Mouse (Mus musculus): Measurements from ENCODE around the gene Setx.
"Not testable (repeated sequence)": the region's sequence is repeated elsewhere in the genome, so short reads cannot be mapped to it uniquely, and the experiment has no call there.

- TF ChIP-seq CTCF (IDR thresholded peaks at IDR 0.05; ENCODE audit: borderline replicate concordance, control insufficient read depth, extremely low read depth, insufficient read depth, low read length, poor library complexity); POLR2A (IDR thresholded peaks at IDR 0.05; ENCODE audit: control insufficient read depth, extremely low read depth, insufficient read depth, low read length, poor library complexity): not testable (repeated sequence)
These were observed 26.0 kb upstream of the Setx start for GRCm38 (mm10) chr2:29097955-29098354.
